Mouse (Mus musculus): Measurements from ENCODE around the gene Ldhb.

DNA sequence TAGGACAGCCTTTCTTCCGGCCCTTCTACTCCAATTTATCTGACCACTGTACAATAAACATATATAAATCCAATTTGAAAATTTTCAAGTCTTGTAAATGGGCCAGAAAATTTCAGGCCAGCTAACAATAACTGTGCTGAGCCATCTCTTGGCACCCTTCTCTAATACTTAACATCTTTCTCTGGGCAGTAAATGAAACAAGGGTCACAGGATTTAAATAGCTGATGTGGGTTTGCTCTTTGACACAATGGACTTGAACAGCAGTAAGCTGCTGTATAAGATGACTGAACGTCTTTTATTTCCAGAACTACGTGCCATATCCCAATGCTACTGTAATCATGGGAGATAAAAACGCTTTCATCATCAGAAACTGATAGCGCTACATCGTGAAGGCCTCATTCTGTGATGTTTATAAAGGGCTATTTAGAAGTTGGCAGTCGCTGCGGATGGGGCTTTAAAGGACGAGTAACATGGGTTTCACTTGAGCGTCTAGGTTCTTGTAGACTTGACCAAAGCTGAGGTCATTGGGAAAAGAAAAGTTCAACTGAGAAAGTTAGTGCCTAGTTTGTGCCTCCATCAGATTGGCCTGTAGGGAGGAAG is 32.9 kb upstream of the Ldhb start:
- no peak for TF ChIP-seq POLR2A (IDR thresholded peaks at IDR 0.05; ENCODE audit: insufficient read depth, low read depth, low read length)
- TF ChIP-seq CTCF (IDR thresholded peaks at IDR 0.05) = no peak
- TF ChIP-seq EP300 (IDR thresholded peaks at IDR 0.05; ENCODE audit: insufficient read depth, low read depth, low read length) = no peak

All from heart, adult 2 months (tissue).